Mouse (Mus musculus): ENCODE measurements at regions not wholly inside any gene's neighbourhood (a gene's known extent, or its start where the extent isn't known, plus 50 kb on each side); places are given as distances from the start of the nearest gene placed in this dataset.

GRCm38 (mm10) chr3:80367972-80368371, 434.7 kb downstream of the Gria2 start:
- TF ChIP-seq POLR2A (IDR thresholded peaks at IDR 0.05; ENCODE audit: borderline replicate concordance, extremely low read depth, low read depth, low read length) (no peak), CTCF (IDR thresholded peaks at IDR 0.05; ENCODE audit: insufficient read depth, low read length) (no peak)

All from lung, adult 2 months (tissue).